Mouse (Mus musculus): ENCODE measurements at regions not wholly inside any gene's neighbourhood (a gene's known extent, or its start where the extent isn't known, plus 50 kb on each side); places are given as distances from the start of the nearest gene placed in this dataset.

GRCm38 (mm10) chr2:10825278-10826133, 346.4 kb upstream of the Prkcq start:
- DNase-seq (ENCODE audit: low read depth) = peak; percentile 94
- peak; percentile 84 for TF ChIP-seq CTCF (IDR thresholded peaks at IDR 0.05; ENCODE audit: borderline replicate concordance, extremely low read depth, insufficient read depth, insufficient read length)
- TF ChIP-seq POLR2A (IDR thresholded peaks at IDR 0.05; ENCODE audit: borderline replicate concordance, extremely low read depth, insufficient read depth, insufficient read length, poor library complexity, severe bottlenecking) = no peak

DNA sequence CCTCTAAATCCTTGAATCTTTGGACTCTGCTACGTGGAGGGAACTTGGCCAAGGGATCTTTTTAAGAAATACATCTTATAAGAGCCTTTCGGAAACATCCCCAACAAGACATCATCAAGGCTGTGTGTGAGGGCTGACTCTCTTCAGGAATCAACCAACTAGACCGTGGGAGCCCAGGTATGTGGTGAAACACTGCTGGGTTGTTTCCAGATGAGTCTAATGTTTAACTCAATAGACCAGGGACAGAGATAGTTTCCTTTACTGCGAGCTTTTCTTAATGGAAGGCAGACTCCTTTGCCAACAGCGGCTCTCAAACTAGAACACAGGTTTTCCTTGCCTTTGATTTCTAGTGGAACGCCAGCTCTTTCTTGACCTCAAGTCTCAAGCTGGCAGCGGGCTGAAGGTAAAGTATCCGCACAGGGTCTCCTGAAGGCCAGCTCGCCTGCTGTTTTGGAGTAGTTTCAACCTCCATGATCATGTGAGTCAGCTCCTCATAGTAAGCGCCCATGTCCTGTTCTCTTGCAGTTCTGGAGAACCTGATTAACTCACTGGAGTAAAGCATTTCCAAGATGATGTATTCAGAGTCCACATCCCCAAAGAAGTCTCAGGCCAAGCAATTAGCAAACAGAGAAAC, 345.7 kb upstream of the Prkcq start:
- DNase-seq (ENCODE audit: low read depth) = peak; percentile 7
- TF ChIP-seq CTCF (IDR thresholded peaks at IDR 0.05; ENCODE audit: borderline replicate concordance, extremely low read depth, insufficient read depth, insufficient read length) (no peak), POLR2A (IDR thresholded peaks at IDR 0.05; ENCODE audit: borderline replicate concordance, extremely low read depth, insufficient read depth, insufficient read length, poor library complexity, severe bottlenecking) (no peak)

GRCm38 (mm10) chr2:10839976-10840375, 331.9 kb upstream of the Prkcq start:
- TF ChIP-seq CTCF (IDR thresholded peaks at IDR 0.05; ENCODE audit: borderline replicate concordance, extremely low read depth, insufficient read depth, insufficient read length) (no peak), POLR2A (IDR thresholded peaks at IDR 0.05; ENCODE audit: borderline replicate concordance, extremely low read depth, insufficient read depth, insufficient read length, poor library complexity, severe bottlenecking) (no peak)

DNA sequence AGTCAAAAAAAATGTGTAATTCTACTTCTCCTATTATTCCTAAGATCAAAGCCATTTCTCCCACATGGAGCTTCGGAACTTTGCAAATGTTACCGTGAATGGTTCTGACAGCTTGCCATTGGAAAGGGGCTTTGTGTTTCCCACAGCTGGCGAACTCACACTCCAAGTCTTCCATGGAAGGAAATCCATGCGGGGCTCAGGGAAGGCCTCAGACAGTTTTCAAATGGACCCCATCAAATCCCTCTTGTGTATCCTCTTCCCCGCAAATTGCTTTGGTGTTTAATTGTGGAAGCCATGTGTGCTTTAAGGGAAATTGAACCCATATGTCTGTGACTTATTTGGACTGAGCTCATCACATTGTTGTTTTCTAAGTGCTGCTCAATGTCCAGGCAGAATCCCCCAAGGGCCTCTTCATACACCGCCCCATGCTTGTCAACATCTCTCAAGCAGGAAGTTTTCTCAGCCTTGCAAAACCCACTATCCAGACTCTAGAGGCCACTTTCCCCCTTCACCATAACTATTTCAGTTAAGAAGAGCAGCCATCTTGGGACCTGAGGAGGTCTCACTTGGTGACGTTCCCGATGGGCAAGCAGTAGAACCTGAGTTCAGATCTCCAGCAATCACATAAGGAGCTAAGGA, 310.1 kb upstream of the Prkcq start:
- TF ChIP-seq CTCF (IDR thresholded peaks at IDR 0.05; ENCODE audit: borderline replicate concordance, extremely low read depth, insufficient read depth, insufficient read length) (no peak), POLR2A (IDR thresholded peaks at IDR 0.05; ENCODE audit: borderline replicate concordance, extremely low read depth, insufficient read depth, insufficient read length, poor library complexity, severe bottlenecking) (no peak)
- no peak for DNase-seq (ENCODE audit: low read depth)

More at GRCm38 (mm10) chr2:10839976-10840375, 331.9 kb upstream of the Prkcq start:
- DNase-seq (ENCODE audit: low read depth) = peak; percentile 70

DNA sequence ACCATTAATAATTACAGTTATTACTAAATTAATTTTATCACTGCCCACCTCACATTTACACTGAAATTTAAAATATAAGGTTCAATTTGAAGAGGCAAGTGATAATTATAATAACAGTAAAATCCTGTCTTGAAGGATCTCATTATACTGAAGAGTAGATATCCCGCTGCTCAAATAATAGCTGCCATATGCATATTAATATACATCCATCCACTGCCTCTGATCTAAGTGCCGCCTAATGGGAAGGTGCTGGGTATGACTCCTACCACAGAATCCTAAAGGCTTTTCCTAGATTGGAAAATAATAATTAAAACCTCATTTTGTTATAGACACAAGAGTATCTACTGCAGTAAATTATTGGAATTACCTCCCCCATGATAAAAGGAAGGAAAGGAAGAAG, 307.5 kb upstream of the Prkcq start:
- TF ChIP-seq CTCF (IDR thresholded peaks at IDR 0.05; ENCODE audit: borderline replicate concordance, extremely low read depth, insufficient read depth, insufficient read length) = no peak
- TF ChIP-seq POLR2A (IDR thresholded peaks at IDR 0.05; ENCODE audit: borderline replicate concordance, extremely low read depth, insufficient read depth, insufficient read length, poor library complexity, severe bottlenecking) = no peak

GRCm38 (mm10) chr2:10874303-10874702, 297.6 kb upstream of the Prkcq start:
- no peak for TF ChIP-seq CTCF (IDR thresholded peaks at IDR 0.05; ENCODE audit: borderline replicate concordance, extremely low read depth, insufficient read depth, insufficient read length)
- DNase-seq (ENCODE audit: low read depth) = no peak

More for the DNA sequence above, 307.5 kb upstream of the Prkcq start:
- peak; percentile 29 for DNase-seq (ENCODE audit: low read depth)

GRCm38 (mm10) chr2:10901926-10902325, 270.0 kb upstream of the Prkcq start:
- peak; percentile 33 for DNase-seq (ENCODE audit: low read depth)
- TF ChIP-seq POLR2A (IDR thresholded peaks at IDR 0.05; ENCODE audit: borderline replicate concordance, extremely low read depth, insufficient read depth, insufficient read length, poor library complexity, severe bottlenecking) (no peak), CTCF (IDR thresholded peaks at IDR 0.05; ENCODE audit: borderline replicate concordance, extremely low read depth, insufficient read depth, insufficient read length) (no peak)

DNA sequence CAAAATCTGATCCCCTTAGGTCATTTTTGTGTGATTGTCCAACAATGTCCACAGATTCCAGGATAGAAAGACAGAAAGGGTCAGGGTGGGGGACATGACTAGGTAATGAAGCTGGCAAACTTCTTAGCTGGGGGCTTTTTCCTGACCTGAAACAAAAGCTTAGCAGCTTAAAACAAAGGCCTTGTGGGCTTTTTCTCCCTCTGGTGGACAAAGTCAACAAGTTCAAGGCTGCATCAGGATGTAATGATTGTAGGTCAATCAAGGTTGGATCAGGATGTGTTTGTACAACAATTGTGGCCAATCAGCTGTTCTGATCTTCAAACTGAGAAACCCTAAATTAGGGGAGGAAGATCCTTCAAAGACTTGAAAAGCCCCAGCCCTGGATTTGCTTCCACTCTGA, 252.0 kb upstream of the Prkcq start:
- DNase-seq (ENCODE audit: low read depth) = no peak
- TF ChIP-seq POLR2A (IDR thresholded peaks at IDR 0.05; ENCODE audit: borderline replicate concordance, extremely low read depth, insufficient read depth, insufficient read length, poor library complexity, severe bottlenecking) (no peak), CTCF (IDR thresholded peaks at IDR 0.05; ENCODE audit: borderline replicate concordance, extremely low read depth, insufficient read depth, insufficient read length) (peak; percentile 19; the same call in 1 of the 2 replicates)

DNA sequence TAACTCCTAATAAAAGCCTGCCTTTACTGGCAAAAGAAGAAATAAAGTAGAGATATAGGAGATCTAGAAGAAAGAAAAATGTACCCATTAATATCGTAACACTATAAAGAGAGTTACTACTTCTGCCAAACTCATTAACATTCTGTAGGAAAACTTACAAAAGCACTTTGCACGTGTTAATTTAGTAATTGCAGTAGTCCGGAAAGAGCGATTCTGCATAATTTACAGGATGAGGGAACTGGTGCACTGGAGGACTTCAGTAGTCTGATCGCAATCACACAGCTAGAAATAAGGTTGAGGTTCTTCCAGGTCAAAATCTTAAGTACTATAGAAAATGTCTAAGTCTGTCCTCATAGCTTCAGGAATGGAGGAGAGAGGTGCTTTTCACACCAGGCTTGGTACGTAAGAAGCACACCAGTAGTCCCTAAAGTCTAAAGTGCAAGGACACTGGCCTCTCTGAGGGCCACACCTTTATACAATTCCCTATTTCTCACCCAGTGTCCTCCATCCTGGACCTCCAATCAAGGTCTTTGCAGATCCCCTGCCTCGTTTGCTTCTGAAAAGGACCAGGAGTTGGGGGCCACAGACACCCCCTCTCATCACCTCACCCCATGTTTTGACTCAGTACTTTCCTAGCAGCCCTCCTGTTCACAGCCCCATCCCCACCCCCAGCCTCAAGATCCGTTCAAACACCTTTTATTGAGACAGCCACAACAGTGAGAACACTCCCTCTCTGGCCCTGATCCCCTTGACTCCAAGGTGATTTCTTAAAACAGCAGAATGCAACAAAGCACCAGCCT, 251.0 kb upstream of the Prkcq start:
- no peak for TF ChIP-seq CTCF (IDR thresholded peaks at IDR 0.05; ENCODE audit: borderline replicate concordance, extremely low read depth, insufficient read depth, insufficient read length)
- no peak for TF ChIP-seq POLR2A (IDR thresholded peaks at IDR 0.05; ENCODE audit: borderline replicate concordance, extremely low read depth, insufficient read depth, insufficient read length, poor library complexity, severe bottlenecking)
- DNase-seq (ENCODE audit: low read depth) = peak; percentile 65

DNA sequence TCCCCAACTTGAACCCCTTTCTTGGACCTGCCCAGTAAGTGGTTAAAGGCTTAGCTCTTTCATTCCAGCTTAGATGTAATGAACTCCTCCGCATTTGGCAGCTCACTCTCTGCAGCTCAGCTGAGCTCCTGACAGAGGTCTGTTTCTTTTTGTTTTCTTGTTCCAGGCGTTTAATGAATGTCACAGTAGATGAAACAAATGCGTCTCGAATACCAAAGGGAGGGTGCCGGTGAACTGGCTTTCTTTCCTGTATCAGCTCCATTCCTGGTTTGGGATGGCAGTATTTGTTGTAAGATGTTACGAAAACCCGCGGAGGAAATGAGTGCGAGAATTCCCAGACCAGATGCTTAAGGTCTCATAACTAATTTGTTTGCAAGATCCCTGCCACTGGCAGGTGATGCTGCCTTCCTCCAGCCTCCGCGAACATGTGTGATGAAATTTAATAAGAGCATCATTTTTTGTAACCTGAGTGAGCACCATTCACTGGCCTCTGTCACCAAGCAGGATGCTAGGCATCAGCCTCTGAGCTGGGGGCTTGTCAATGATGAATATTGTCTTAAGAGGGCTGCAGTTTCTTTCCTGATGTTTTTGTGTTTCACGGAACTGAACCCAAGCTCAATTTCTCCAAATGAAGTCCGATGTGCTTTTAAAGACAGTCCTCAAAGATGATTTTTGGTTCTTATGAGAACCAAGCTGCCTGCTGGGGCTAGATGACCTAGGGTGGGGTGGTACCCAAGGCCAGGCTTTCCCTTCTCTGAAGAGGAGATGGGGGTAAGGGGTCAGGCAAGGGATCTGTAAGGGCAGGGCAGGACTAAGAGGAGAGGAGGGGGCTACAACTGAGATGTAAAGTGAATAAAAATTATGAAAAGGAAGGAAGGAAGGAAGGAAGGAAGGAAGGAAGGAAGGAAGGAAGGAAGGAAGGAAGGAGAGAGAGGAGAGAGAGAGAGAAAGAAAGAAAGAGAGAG, 250.1 kb upstream of the Prkcq start:
- DNase-seq (ENCODE audit: low read depth) = peak; percentile 88
- no peak for TF ChIP-seq POLR2A (IDR thresholded peaks at IDR 0.05; ENCODE audit: borderline replicate concordance, extremely low read depth, insufficient read depth, insufficient read length, poor library complexity, severe bottlenecking)
- no peak for TF ChIP-seq CTCF (IDR thresholded peaks at IDR 0.05; ENCODE audit: borderline replicate concordance, extremely low read depth, insufficient read depth, insufficient read length)

Measured in brain, embryonic 14.5 days (tissue).